27 mouse cellular contexts compared by ENCODE assay signal in the genomic region with DNA sequence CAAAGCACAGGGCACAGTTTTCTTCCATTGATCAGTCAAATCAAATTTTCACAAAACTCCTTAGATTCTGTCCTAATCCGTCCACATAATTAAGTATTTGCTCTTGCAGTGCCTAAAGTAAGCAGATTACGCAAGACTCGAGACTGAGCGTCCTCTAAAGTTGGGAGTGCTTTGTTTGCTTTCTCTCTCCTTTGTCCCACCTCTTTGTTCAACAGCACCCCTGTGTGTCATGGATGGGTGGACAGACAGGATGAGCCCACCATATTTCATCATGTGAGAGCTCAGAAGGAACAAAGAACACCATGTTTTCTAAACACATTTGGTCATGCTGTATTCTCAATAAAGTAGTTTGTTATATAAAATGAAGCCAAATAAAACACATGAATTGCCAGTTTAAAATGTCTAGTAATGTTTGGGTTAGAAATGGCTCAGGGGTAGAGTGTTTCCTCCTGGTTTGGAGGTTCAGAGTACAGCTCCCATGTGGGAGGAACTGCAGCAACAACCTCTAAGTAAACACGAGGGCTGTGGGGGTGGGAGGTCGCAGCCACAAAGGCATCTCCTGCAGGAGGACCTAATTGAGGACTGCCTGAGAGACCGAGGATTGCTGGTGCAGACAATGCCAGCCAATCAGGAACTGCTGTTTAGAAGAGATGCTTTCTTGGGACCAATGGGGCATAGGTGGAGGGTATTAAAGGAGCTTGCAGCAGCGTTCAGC.
DNase-seq lines count a peak whose midpoint lies in the region; ATAC-seq and TF ChIP-seq lines count a peak whose summit lies in the region.
"Had no signal": no experiment of that assay in that cellular context is flagged by ENCODE, and none has a peak within 500 bp of the region (broad histone marks: within the 10 kb centered on the region; RNA-seq: fewer than 3 reads in every experiment).

No protein-coding gene starts in this region.

- no peak for TF ChIP-seq POLR2A in liver, adult 2 months (IDR thresholded peaks at IDR 0.05; ENCODE audit: extremely low read depth, insufficient read depth, low read length)

- ATAC-seq in hindbrain, embryonic 12.5 days (ENCODE audit: low FRiP score), result no peak
- ATAC-seq: forebrain, embryonic 13.5 days; hindbrain, postnatal 0 days; intestine, embryonic 15.5 days; liver, embryonic 12.5 days had no signal

- no peaks in the 10 kb centered on the region for H3K36me3 ChIP-seq in hindbrain, embryonic 10.5 days
- no peaks in the 10 kb centered on the region for H3K36me3 ChIP-seq in hindbrain, embryonic 12.5 days
- H3K36me3 ChIP-seq in liver, adult 2 months (ENCODE audit: control insufficient read depth, insufficient read depth, low read length), result no peaks in the 10 kb centered on the region
- H3K36me3 ChIP-seq: G1E; heart, embryonic 13.5 days; intestine, embryonic 15.5 days; liver, embryonic 12.5 days; lung, embryonic 15.5 days; midbrain, embryonic 12.5 days; stomach, embryonic 15.5 days had no signal

- no peak overlapping the region for H3K4me2 ChIP-seq in hindbrain, embryonic 12.5 days (replicated peaks)
- H3K4me2 ChIP-seq: forebrain, embryonic 13.5 days; heart, embryonic 13.5 days; intestine, embryonic 15.5 days; liver, embryonic 12.5 days; lung, embryonic 15.5 days; midbrain, embryonic 12.5 days; stomach, embryonic 15.5 days had no signal

- 40% methylated on average over 8 of the region's 8 CpGs for WGBS in hindbrain, embryonic 10.5 days
- 29% methylated on average over 8 of the region's 8 CpGs for WGBS in hindbrain, embryonic 12.5 days
- WGBS in liver, adult 2 months, result 24% methylated on average over 8 of the region's 8 CpGs

- no peaks in the 10 kb centered on the region for H3K27me3 ChIP-seq in hindbrain, embryonic 10.5 days (ENCODE audit: insufficient read depth, poor library complexity, severe bottlenecking)
- H3K27me3 ChIP-seq in hindbrain, embryonic 12.5 days, result no peaks in the 10 kb centered on the region
- no peaks in the 10 kb centered on the region for H3K27me3 ChIP-seq in liver, adult 2 months (ENCODE audit: control insufficient read depth, insufficient read depth, low read length)
- H3K27me3 ChIP-seq: forebrain, embryonic 13.5 days; heart, embryonic 13.5 days; intestine, embryonic 15.5 days; liver, embryonic 12.5 days; lung, embryonic 15.5 days; midbrain, embryonic 12.5 days; stomach, embryonic 15.5 days had no signal

- H3K9me3 ChIP-seq in hindbrain, embryonic 10.5 days, result no peaks in the 10 kb centered on the region
- no peaks in the 10 kb centered on the region for H3K9me3 ChIP-seq in hindbrain, embryonic 12.5 days (replicated peaks)
- H3K9me3 ChIP-seq: forebrain, embryonic 13.5 days; G1E; heart, embryonic 13.5 days; intestine, embryonic 15.5 days; liver, embryonic 12.5 days; lung, embryonic 15.5 days; midbrain, embryonic 12.5 days; stomach, embryonic 15.5 days had no signal

- TF ChIP-seq CTCF in liver, adult 2 months (IDR thresholded peaks at IDR 0.05; ENCODE audit: low read depth, low read length), result no peak
- TF ChIP-seq CTCF in layer of hippocampus, adult 2 months (conservative IDR thresholded peaks at IDR 0.05), result no peak

- peaks cover 12% of the 10 kb centered on the region for H3K4me1 ChIP-seq in hindbrain, embryonic 10.5 days (replicated peaks)
- no peaks in the 10 kb centered on the region for H3K4me1 ChIP-seq in hindbrain, embryonic 12.5 days
- H3K4me1 ChIP-seq in liver, adult 2 months (ENCODE audit: control insufficient read depth, insufficient read depth, low read length), result peaks cover 2% of the 10 kb centered on the region; the same call in 1 of the 2 replicates
- H3K4me1 ChIP-seq: forebrain, embryonic 13.5 days; intestine, embryonic 15.5 days; liver, embryonic 12.5 days; lung, embryonic 15.5 days; stomach, embryonic 15.5 days had no signal

- no peak for DNase-seq in hindbrain, embryonic 10.5 days (ENCODE audit: low spot score)
- peak; percentile 6 for DNase-seq in liver, adult 2 months (ENCODE audit: extremely low read depth, low read depth, low spot score)
- DNase-seq in liver, result no peak
- peak; percentile 7 for DNase-seq in lung, postnatal 36 days
- DNase-seq in lung, postnatal 10 days, result no peak
- DNase-seq in embryo, embryonic 9.5 days (ENCODE audit: extremely low spot score), result peak; percentile 32
- no peak for DNase-seq in layer of hippocampus, adult 2 months (ENCODE audit: low spot score in 2 of 2)
- DNase-seq: adrenal gland, adult 8-10 months; cerebellum, adult 2 months; cerebellum, postnatal 14 days; gastrocnemius, postnatal 10 days; heart, postnatal 10 days; kidney, adult 9 months; retina, postnatal 1 day; right cerebral cortex, postnatal 14 days; thymus, postnatal 25 days had no signal

- 0 out of 2 replicates have a peak overlapping the region, but pooled peaks have one; percentile 59 for H3K27ac ChIP-seq in hindbrain, embryonic 10.5 days
- H3K27ac ChIP-seq in hindbrain, embryonic 12.5 days, result no peak overlapping the region
- no peak overlapping the region for H3K27ac ChIP-seq in liver, adult 2 months (replicated peaks; ENCODE audit: insufficient read depth, low read depth, low read length)
- no peak overlapping the region for H3K27ac ChIP-seq in layer of hippocampus, adult 2 months
- H3K27ac ChIP-seq: forebrain, embryonic 13.5 days; heart, embryonic 13.5 days; hindbrain, postnatal 0 days; intestine, embryonic 15.5 days; liver, embryonic 12.5 days; lung, embryonic 15.5 days; midbrain, embryonic 12.5 days; stomach, embryonic 15.5 days had no signal

- H3K9ac ChIP-seq in hindbrain, embryonic 12.5 days, result no peak overlapping the region
- H3K9ac ChIP-seq in liver, adult 2 months (ENCODE audit: low read depth, low read length), result no peak overlapping the region
- H3K9ac ChIP-seq: forebrain, embryonic 13.5 days; heart, embryonic 13.5 days; intestine, embryonic 15.5 days; liver, embryonic 12.5 days; lung, embryonic 15.5 days; midbrain, embryonic 12.5 days; stomach, embryonic 15.5 days had no signal

- no peaks in the 10 kb centered on the region for H3K79me2 ChIP-seq in liver, adult 2 months (ENCODE audit: control insufficient read depth, insufficient read depth, low read length)

- H3K4me3 ChIP-seq in hindbrain, embryonic 10.5 days, result no peak overlapping the region
- H3K4me3 ChIP-seq in hindbrain, embryonic 12.5 days, result no peak overlapping the region
- no peak overlapping the region for H3K4me3 ChIP-seq in liver, adult 2 months (ENCODE audit: insufficient read depth, low read depth, low read length)
- no peak overlapping the region for H3K4me3 ChIP-seq in layer of hippocampus, adult 2 months
- H3K4me3 ChIP-seq: erythroblast, embryonic 14.5 days; forebrain, embryonic 13.5 days; heart, embryonic 13.5 days; intestine, embryonic 15.5 days; liver, embryonic 12.5 days; lung, embryonic 15.5 days; midbrain, embryonic 12.5 days; stomach, embryonic 15.5 days had no signal

Comparison
In these comparisons a context has a peak if more than half of its experiments do, and no peak if none do; other contexts are left out.
1. DNase-seq: peak in liver, adult 2 months (single experiment), lung, postnatal 36 days (single experiment) and embryo, embryonic 9.5 days (single experiment); none in hindbrain, embryonic 10.5 days (single experiment), liver (single experiment), lung, postnatal 10 days (single experiment) and layer of hippocampus, adult 2 months (0 of 2).